Mouse (Mus musculus) kidney, postnatal 0 days (tissue): ENCODE measurements at regions not wholly inside any gene's neighbourhood (a gene's known extent, or its start where the extent isn't known, plus 50 kb on each side); places are given as distances from the start of the nearest gene placed in this dataset.

ENCODE experiments used
- ATAC-seq: fragments of 200-750 bp; cut with Nextera tagmentation; replicated peaks from 2 replicates; pipeline ENCODE4 v1.8.0; 2017; ENCODE audit warnings: low read depth, moderate number of reproducible peaks, moderate TSS enrichment, moderate library complexity; ENCODE audit not compliant: low FRiP score
- DNase-seq: peaks from one replicate; pipeline ENCODE4 v3.0.0-alpha.2; 2016; ENCODE audit warnings: low spot score
- H3K27ac ChIP-seq: fragments of 300-500 bp; sonication (generic); 2 replicates; pipeline ENCODE4 v1.5.1; 2014; ENCODE audit warnings: mild to moderate bottlenecking
- H3K27me3 ChIP-seq: fragments of 300-500 bp; sonication (generic); 2 replicates; pipeline ENCODE4 v1.6.1; 2014; ENCODE audit warnings: low read length, mixed read lengths; ENCODE audit not compliant: insufficient read depth
- H3K36me3 ChIP-seq: fragments of 300-500 bp; sonication (generic); 2 replicates; pipeline ENCODE4 v1.6.1; 2014; ENCODE audit warnings: low read length, mixed read lengths; ENCODE audit not compliant: insufficient read depth
- H3K4me1 ChIP-seq: fragments of 300-500 bp; sonication (generic); replicated peaks from 2 replicates; pipeline ENCODE4 v1.6.1; 2014; ENCODE audit warnings: antibody characterized with exemption, low read length, mixed read lengths; ENCODE audit not compliant: insufficient read depth
- H3K4me2 ChIP-seq: fragments of 300-500 bp; sonication (generic); 2 replicates; pipeline ENCODE4 v1.6.1; 2014; ENCODE audit warnings: mild to moderate bottlenecking, low read length, moderate library complexity, mixed read lengths
- H3K4me3 ChIP-seq: fragments of 300-500 bp; sonication (generic); replicated peaks from 2 replicates; pipeline ENCODE4 v1.5.1; 2014; ENCODE audit warnings: low read depth, low read length
- H3K9ac ChIP-seq: fragments of 300-500 bp; sonication (generic); 2 replicates; pipeline ENCODE4 v1.6.1; 2014; ENCODE audit warnings: low read depth, low read length
- H3K9me3 ChIP-seq: fragments of 300-500 bp; sonication (generic); replicated peaks from 2 replicates; pipeline ENCODE4 v1.6.1; 2016; ENCODE audit warnings: low read length, inconsistent platforms, mixed read lengths
- CTCF ChIP-seq: IDR thresholded peaks from 2 replicates; pipeline ENCODE4 v1.5.1; 2016; ENCODE audit warnings: antibody characterized with exemption, low read depth, mild to moderate bottlenecking, moderate library complexity
- WGBS: fragments of 180-500 bp; shearing (Covaris S2); extraction: QIAGEN DNeasy Blood & Tissue Kit; methylation state at CpG from one replicate; pipeline ENCODE4 v1.1.7; 2014; 5-methylcytosine and 5-hydroxymethylcytosine counted together

DNA sequence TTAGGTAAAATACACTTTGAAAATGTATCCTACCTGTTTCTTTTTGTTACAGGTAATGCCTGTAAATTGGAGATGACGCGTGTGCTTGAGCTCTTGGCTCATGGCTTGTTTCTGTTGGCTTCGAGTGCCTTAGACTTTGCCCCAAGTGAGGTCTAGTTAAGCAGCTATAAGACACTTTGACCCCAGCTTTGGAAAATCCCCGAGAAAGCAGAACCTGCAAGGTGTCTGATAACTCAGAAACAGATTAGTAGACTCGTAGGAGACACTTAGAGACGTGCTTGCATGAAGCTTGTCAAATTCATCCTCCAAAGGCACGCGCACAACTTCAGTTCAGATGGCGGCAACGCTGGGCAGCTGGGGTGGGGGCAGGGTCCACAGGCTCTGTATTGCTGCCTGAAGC, 153.8 kb downstream of the Pmp22 start:
- H3K9me3 ChIP-seq: no peaks in the 10 kb centered on the region
- 77% methylated on average over 10 of the region's 10 CpGs for WGBS
- no peaks in the 10 kb centered on the region for H3K4me1 ChIP-seq
- no peak for DNase-seq
- no peak for ATAC-seq
- no peak overlapping the region for H3K27ac ChIP-seq
- H3K4me3 ChIP-seq: no peak overlapping the region
- no peak overlapping the region for H3K9ac ChIP-seq
- H3K27me3 ChIP-seq: no peaks in the 10 kb centered on the region
- H3K4me2 ChIP-seq: no peak overlapping the region
- TF ChIP-seq CTCF: no peak
- no peaks in the 10 kb centered on the region for H3K36me3 ChIP-seq

DNA sequence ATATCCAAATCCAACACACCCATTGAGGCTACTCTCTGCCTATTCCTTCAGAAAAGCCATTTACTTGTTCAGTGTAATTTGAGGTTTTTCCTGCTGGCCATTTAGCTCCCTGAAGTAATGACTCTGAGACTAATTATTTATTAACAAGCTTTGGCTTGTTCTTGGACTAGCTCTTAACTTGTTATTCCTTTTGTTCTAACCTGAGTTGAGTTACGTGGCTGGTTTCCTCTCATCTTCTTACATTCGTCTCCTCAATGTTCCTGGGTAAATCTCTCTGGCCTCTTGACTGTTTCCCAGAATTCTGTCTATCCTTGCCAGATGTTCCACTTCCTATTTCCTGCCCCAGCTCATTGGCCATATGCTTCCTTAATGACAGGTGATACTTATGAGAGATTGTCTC, 157.2 kb downstream of the Pmp22 start:
- Histone ChIP-seq H3K4me2 (no peak overlapping the region), H3K36me3 (no peaks in the 10 kb centered on the region), H3K27ac (no peak overlapping the region), H3K4me3 (no peak overlapping the region), H3K27me3 (no peaks in the 10 kb centered on the region), H3K9ac (no peak overlapping the region), H3K4me1 (no peaks in the 10 kb centered on the region), H3K9me3 (no peaks in the 10 kb centered on the region)
- ATAC-seq (no peak), DNase-seq (no peak)
- 33% methylated on average over 2 of the region's 2 CpGs for WGBS
- TF ChIP-seq CTCF: no peak

DNA sequence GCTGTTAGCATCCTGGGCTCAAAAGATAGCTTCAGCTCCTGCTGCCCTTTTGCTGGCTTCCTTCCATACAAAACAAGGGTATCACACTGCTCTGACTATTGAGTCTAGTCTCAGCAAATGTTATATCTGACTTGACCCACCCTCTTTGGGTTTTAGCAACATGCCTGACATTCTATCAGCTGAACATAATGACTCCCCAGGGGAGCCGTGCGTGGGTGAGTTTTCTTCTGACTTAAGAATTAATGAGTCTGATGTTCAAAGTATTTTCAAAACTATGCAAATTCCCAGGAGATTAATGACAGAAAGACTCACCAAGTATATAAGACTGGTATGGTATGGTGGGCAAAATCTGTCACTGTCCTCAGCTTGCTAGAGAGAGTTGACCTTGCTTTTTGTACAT, 159.0 kb downstream of the Pmp22 start:
- DNase-seq (peak; percentile 60), ATAC-seq (no peak)
- Histone ChIP-seq H3K4me1 (no peaks in the 10 kb centered on the region), H3K27ac (no peak overlapping the region), H3K9ac (no peak overlapping the region), H3K9me3 (no peaks in the 10 kb centered on the region), H3K27me3 (no peaks in the 10 kb centered on the region), H3K4me2 (no peak overlapping the region), H3K4me3 (no peak overlapping the region), H3K36me3 (no peaks in the 10 kb centered on the region)
- TF ChIP-seq CTCF: no peak
- WGBS: 18% methylated on average over 2 of the region's 2 CpGs

DNA sequence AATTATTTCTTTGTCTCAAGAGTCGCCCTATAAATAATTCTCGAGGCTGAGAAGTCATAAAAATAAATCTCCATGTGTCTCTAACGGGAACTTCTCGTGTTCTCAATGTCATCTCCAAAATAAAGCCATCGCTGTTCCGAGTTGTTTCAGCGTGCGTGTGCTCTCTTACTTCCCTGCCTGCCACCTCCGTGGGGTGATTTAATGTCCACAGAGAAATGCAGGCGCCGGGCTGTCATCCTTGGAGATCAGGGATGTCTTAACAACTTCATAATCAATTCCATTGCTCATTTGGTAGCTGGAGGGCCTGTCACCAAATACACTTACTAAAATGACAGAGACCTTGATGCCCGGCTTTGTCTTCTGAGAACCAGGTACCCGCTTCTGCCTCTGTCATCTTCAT, 161.8 kb downstream of the Pmp22 start:
- H3K36me3 ChIP-seq: no peaks in the 10 kb centered on the region
- no peak for TF ChIP-seq CTCF
- no peaks in the 10 kb centered on the region for H3K9me3 ChIP-seq
- no peak overlapping the region for H3K4me2 ChIP-seq
- H3K4me1 ChIP-seq: no peaks in the 10 kb centered on the region
- 47% methylated on average over 13 of the region's 13 CpGs for WGBS
- H3K9ac ChIP-seq: no peak overlapping the region
- DNase-seq (no peak), ATAC-seq (no peak)
- H3K27ac ChIP-seq: no peak overlapping the region
- no peaks in the 10 kb centered on the region for H3K27me3 ChIP-seq
- no peak overlapping the region for H3K4me3 ChIP-seq

DNA sequence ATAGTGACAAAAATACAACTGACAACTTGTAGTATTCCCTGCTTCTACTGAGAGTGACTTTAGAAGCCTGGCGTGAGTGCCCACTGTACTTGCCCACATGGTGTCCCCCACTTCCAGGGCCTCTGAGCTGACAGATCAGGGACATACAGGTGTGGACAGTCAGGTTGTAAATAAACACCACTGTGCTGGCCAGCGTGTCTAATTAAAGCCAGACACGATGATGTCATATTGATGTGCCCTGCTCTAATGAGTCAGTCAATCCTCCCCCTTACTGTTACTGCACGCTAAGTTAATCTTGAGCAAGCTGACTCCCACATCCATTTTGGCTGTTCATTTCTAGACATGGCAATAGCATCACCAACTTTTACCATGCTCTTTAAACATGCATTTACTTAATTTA, 164.7 kb downstream of the Pmp22 start:
- no peaks in the 10 kb centered on the region for H3K27me3 ChIP-seq
- H3K36me3 ChIP-seq: no peaks in the 10 kb centered on the region
- H3K4me1 ChIP-seq: no peaks in the 10 kb centered on the region
- no peak overlapping the region for H3K4me3 ChIP-seq
- H3K9ac ChIP-seq: no peak overlapping the region
- no peak for TF ChIP-seq CTCF
- WGBS: 39% methylated on average over 4 of the region's 4 CpGs
- H3K4me2 ChIP-seq: no peak overlapping the region
- H3K9me3 ChIP-seq: no peaks in the 10 kb centered on the region
- DNase-seq: peak; percentile 41
- H3K27ac ChIP-seq: no peak overlapping the region
- peak; percentile 65; the same call in 1 of the 2 replicates for ATAC-seq

DNA sequence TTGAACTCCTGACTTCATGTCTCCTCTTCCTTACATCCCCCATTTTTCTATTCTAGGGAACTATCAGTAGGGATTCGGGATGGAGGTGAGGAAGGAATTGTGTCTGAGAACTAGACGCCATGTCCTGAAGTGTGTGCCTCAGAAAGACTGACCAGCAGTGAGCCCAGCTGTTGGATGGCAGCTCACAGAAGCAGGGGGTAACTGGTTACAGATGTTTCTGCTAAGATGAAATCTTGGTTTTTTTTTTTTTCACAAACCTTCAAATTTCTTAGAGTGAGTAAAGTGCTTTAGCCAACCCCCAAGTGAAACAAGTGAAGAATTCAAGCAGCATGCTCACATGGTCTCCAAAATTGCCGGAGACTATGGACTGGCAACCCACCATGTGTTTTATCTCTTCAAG, 165.7 kb downstream of the Pmp22 start:
- no peak overlapping the region for H3K9ac ChIP-seq
- H3K9me3 ChIP-seq: no peaks in the 10 kb centered on the region
- no peak overlapping the region for H3K4me3 ChIP-seq
- no peak overlapping the region for H3K4me2 ChIP-seq
- no peak overlapping the region for H3K27ac ChIP-seq
- no peaks in the 10 kb centered on the region for H3K4me1 ChIP-seq
- DNase-seq (no peak), ATAC-seq (no peak)
- no peak for TF ChIP-seq CTCF
- WGBS: 72% methylated on average over 3 of the region's 3 CpGs
- no peaks in the 10 kb centered on the region for H3K27me3 ChIP-seq
- H3K36me3 ChIP-seq: no peaks in the 10 kb centered on the region

DNA sequence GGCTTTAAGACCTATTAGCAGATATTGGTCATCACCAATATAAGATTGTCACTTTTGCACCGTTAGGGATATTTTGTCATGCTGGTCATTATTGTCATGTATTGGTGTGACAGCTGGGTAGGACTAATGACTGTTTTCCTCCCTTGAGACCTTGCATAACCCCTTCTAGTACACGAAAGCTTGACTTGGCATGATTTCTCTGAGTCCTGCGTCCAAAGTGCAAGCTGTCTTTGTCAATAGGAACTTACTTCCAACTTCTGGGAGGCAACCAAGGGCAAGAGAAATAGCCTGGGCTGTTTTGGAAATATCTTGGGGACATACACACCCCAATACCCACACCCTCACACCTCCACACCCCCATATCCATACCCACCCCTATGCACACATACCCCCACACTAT, 167.7 kb downstream of the Pmp22 start:
- no peaks in the 10 kb centered on the region for H3K9me3 ChIP-seq
- DNase-seq: no peak

More for the DNA sequence above, 167.7 kb downstream of the Pmp22 start:
- no peak for ATAC-seq
- no peak overlapping the region for H3K4me3 ChIP-seq
- WGBS: 70% methylated on average over 3 of the region's 3 CpGs
- H3K27ac ChIP-seq: no peak overlapping the region
- no peak for TF ChIP-seq CTCF
- H3K36me3 ChIP-seq: no peaks in the 10 kb centered on the region
- H3K9ac ChIP-seq: no peak overlapping the region
- H3K4me1 ChIP-seq: 0 out of 2 replicates have a peak, but pooled peaks cover 9% of the 10 kb centered on the region
- no peak overlapping the region for H3K4me2 ChIP-seq
- H3K27me3 ChIP-seq: no peaks in the 10 kb centered on the region
